Mouse (Mus musculus): ENCODE measurements at regions not wholly inside any gene's neighbourhood (a gene's known extent, or its start where the extent isn't known, plus 50 kb on each side); places are given as distances from the start of the nearest gene placed in this dataset.

DNA sequence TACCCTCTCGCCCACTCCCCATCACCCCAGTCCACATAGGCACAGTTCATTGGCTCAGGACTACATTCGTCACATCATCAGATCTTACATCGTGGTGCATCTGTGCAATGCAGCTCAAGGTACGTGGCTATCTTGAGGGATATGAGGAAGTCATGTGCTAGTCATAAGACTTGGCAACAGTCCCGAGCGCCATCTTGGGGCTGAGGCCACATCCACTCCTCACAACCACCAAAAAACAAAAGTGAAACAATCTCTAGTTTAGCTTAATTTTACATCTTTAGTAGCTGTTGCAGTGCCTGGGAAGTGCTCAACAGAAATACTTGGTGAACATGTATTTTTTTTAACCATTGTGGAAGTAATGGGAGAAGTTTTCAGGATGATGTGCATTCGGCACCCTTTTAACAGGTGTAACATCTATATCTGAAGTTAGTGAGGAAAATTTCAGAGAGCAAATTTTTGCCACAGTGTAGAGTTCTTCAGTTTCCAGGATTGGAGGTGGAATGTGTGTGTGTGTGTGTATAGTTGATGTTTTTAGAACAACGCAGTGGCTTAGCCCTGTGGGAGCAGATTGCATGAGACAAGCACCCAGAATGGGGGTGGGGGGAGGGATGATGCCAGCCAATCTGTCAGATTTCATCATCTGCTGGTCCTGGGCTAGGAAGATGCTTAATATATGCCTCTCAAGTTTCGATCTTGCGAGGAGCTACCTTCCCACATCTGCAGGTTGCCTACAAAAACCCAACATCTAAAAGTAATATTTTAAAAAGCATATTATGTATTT lies 716.4 kb upstream of the 4930444P10Rik start:
- TF ChIP-seq CTCF (IDR thresholded peaks at IDR 0.05), result no peak
- no peak for TF ChIP-seq EP300 (IDR thresholded peaks at IDR 0.05)
